Mouse (Mus musculus): ENCODE data around the gene Trpm2. TPM values are rescaled to one million over a fixed set of nuclear protein-coding genes. Genes with fewer than 3 reads are reported as not detected.
A peak's percentile ranks its signal among the peaks of the same experiment; 100 is the strongest.

Gene Trpm2
- polyA plus RNA-seq, 1 experiment, result 21.0 TPM

- 91% methylated on average over 3 of the region's 3 CpGs for WGBS
- Histone ChIP-seq H3K4me1 (replicated peaks; ENCODE audit: control insufficient read depth, insufficient read depth, low read length) (no peaks in the 10 kb centered on the region), H3K36me3 (ENCODE audit: control insufficient read depth, insufficient read depth, low read length) (peaks cover 10% of the 10 kb centered on the region), H3K4me3 (ENCODE audit: control insufficient read depth, insufficient read depth, low read length) (no peak overlapping the region), H3K27ac (ENCODE audit: control insufficient read depth, insufficient read depth, low read length) (no peak overlapping the region), H3K27me3 (ENCODE audit: control insufficient read depth, insufficient read depth, low read length) (no peaks in the 10 kb centered on the region)
- no peak for DNase-seq
- TF ChIP-seq POLR2A (IDR thresholded peaks at IDR 0.05; ENCODE audit: control insufficient read depth, extremely low read depth, insufficient read depth, low read length, poor library complexity), result no peak
- no peak for TF ChIP-seq CTCF (IDR thresholded peaks at IDR 0.05; ENCODE audit: borderline replicate concordance, control insufficient read depth, extremely low read depth, insufficient read depth, low read length, poor library complexity)
Observed at GRCm38 (mm10) chr10:77995639-77996038, 25.3 kb upstream of the Trpm2 start.

DNA sequence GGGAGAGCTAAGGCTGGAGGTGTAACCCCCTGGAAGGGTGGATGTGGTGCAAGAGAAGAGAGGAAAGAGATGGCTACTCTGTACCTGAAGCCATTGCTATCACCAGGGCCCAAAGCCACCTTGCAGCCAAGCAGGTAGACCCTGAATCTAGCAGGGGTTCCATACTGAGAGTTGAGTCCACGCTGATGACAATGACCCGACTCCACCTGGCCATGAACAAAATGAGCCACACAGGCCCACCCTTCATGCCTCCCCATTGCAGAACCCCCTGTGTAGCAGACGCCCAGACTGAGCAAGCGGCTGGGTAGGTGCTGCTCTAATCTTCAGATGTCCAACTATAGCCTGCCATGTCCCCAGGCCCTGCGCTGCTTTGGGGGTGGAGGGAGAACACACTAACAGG, 15.4 kb upstream of the Trpm2 start:
- 94% methylated on average over 5 of the region's 5 CpGs for WGBS
- H3K4me1 ChIP-seq (replicated peaks; ENCODE audit: control insufficient read depth, insufficient read depth, low read length), result peaks cover 2% of the 10 kb centered on the region; the same call in 1 of the 2 replicates
- peaks cover 4% of the 10 kb centered on the region; the same call in 1 of the 2 replicates for H3K36me3 ChIP-seq (ENCODE audit: control insufficient read depth, insufficient read depth, low read length)
- H3K27ac ChIP-seq (ENCODE audit: control insufficient read depth, insufficient read depth, low read length), result no peak overlapping the region
- no peak overlapping the region for H3K4me3 ChIP-seq (ENCODE audit: control insufficient read depth, insufficient read depth, low read length)
- H3K27me3 ChIP-seq (ENCODE audit: control insufficient read depth, insufficient read depth, low read length), result no peaks in the 10 kb centered on the region
- TF ChIP-seq CTCF (IDR thresholded peaks at IDR 0.05; ENCODE audit: borderline replicate concordance, control insufficient read depth, extremely low read depth, insufficient read depth, low read length, poor library complexity) (no peak), POLR2A (IDR thresholded peaks at IDR 0.05; ENCODE audit: control insufficient read depth, extremely low read depth, insufficient read depth, low read length, poor library complexity) (no peak)
- DNase-seq, result no peak

- 3% methylated on average over 4 of the region's 4 CpGs for WGBS
- no peaks in the 10 kb centered on the region; the same call in 1 of the 2 replicates for H3K36me3 ChIP-seq (ENCODE audit: control insufficient read depth, insufficient read depth, low read length)
- DNase-seq, result peak; percentile 73
- TF ChIP-seq CTCF (IDR thresholded peaks at IDR 0.05; ENCODE audit: borderline replicate concordance, control insufficient read depth, extremely low read depth, insufficient read depth, low read length, poor library complexity) (0 out of 2 replicates have a peak, but pooled peaks have one; percentile 38), POLR2A (IDR thresholded peaks at IDR 0.05; ENCODE audit: control insufficient read depth, extremely low read depth, insufficient read depth, low read length, poor library complexity) (no peak)
- H3K4me1 ChIP-seq (replicated peaks; ENCODE audit: control insufficient read depth, insufficient read depth, low read length), result peaks cover 2% of the 10 kb centered on the region; the same call in 1 of the 2 replicates
- H3K4me3 ChIP-seq (ENCODE audit: control insufficient read depth, insufficient read depth, low read length), result no peak overlapping the region
- H3K27me3 ChIP-seq (ENCODE audit: control insufficient read depth, insufficient read depth, low read length), result no peaks in the 10 kb centered on the region
- H3K27ac ChIP-seq (ENCODE audit: control insufficient read depth, insufficient read depth, low read length), result no peak overlapping the region
Observed at GRCm38 (mm10) chr10:77984660-77985059, 14.3 kb upstream of the Trpm2 start.

DNA sequence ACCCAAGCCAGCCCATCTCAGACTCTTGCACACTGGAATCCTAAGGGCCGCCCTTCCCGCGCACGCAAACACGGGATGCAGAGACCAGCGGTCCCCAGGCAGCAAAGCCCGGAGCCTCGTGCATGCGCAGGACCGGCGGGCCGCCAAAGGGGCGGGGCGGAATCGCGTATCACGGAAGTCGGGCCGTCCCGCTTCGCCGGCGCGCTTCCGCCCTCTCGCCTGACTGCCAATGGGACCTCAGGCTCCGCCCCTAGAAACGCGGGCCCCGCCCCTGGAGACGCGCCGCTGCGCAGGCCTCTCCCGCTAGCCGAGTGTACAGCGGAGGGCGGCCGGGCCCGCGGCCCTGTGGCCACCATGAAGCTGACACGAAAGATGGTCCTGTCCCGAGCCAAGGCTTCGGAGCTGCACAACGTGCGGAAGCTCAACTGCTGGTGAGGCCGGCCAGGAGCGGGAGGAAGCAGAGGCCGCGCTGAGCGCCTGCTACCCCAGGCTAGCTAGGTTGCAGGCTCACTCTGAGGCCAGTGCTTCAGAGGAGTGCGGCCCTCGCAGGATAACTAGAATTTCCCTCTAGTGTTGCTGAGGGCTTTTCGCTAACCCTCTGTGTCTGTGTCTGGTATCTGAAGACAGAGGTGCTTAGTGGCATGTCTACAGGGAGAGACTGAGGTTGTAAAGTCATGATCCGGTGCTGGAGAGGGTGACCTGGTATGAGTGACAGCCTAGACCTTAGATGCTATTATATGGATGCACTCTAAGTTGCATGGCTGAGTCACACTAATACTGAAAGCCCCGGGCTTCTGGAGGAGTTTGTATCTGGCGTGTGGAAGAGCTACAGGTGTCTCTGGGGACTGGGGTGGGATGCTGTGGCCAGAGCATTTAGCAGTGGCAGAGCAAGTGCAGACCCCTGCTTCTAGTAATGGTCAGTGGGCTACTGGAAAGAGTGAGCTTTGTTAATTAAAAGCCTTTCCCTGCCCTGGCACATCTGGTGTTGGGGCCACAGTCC, 8.3 kb upstream of the Trpm2 start, which contains the start of gene 1810043G02Rik:
1810043G02Rik (plus strand) TSS at position 174 of the 1,000 bp plus-strand sequence.
- DNase-seq, result peak; percentile 100
- Histone ChIP-seq H3K4me3 (ENCODE audit: control insufficient read depth, insufficient read depth, low read length) (peak within 1 kb of the TSS; percentile 89), H3K27me3 (ENCODE audit: control insufficient read depth, insufficient read depth, low read length) (no peaks in the 10 kb centered on the region), H3K36me3 (ENCODE audit: control insufficient read depth, insufficient read depth, low read length) (no peaks in the 10 kb centered on the region), H3K27ac (ENCODE audit: control insufficient read depth, insufficient read depth, low read length) (no peak within 1 kb of the TSS), H3K4me1 (replicated peaks; ENCODE audit: control insufficient read depth, insufficient read depth, low read length) (peaks cover 12% of the 10 kb centered on the region)
- peak; percentile 61; the same call in 1 of the 2 replicates for TF ChIP-seq POLR2A (IDR thresholded peaks at IDR 0.05; ENCODE audit: control insufficient read depth, extremely low read depth, insufficient read depth, low read length, poor library complexity)
- TF ChIP-seq CTCF (IDR thresholded peaks at IDR 0.05; ENCODE audit: borderline replicate concordance, control insufficient read depth, extremely low read depth, insufficient read depth, low read length, poor library complexity), result peak; percentile 23; the same call in 1 of the 2 replicates
- WGBS, result 2% methylated on average over 57 of the region's 57 CpGs

GRCm38 (mm10) chr10:77976458-77977150, 6.2 kb upstream of the Trpm2 start:
- Histone ChIP-seq H3K36me3 (ENCODE audit: control insufficient read depth, insufficient read depth, low read length) (no peaks in the 10 kb centered on the region), H3K27ac (ENCODE audit: control insufficient read depth, insufficient read depth, low read length) (no peak overlapping the region), H3K4me1 (replicated peaks; ENCODE audit: control insufficient read depth, insufficient read depth, low read length) (peaks cover 12% of the 10 kb centered on the region), H3K27me3 (ENCODE audit: control insufficient read depth, insufficient read depth, low read length) (no peaks in the 10 kb centered on the region), H3K4me3 (ENCODE audit: control insufficient read depth, insufficient read depth, low read length) (no peak overlapping the region)
- TF ChIP-seq POLR2A (IDR thresholded peaks at IDR 0.05; ENCODE audit: control insufficient read depth, extremely low read depth, insufficient read depth, low read length, poor library complexity) (no peak), CTCF (IDR thresholded peaks at IDR 0.05; ENCODE audit: borderline replicate concordance, control insufficient read depth, extremely low read depth, insufficient read depth, low read length, poor library complexity) (no peak)
- no peak for DNase-seq
- 86% methylated on average over 8 of the region's 8 CpGs for WGBS

DNA sequence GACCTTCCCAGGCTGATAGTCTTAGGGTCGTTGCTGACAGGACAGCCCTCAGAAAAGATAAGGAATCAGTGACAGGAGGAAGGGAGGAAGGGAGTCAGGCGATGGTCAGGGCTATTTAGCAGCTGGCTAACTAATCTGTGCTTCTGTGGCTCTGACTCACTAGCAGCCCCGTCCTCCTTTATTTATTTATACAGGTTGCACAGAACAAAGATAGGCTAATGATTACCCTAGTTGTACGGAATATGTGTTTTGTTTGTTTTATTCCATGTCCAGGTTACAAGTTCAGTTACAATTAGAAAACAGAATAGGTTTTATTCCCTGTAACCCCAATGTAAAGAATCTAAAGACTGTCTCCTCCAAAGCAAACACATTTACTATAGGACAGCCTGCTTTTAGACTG, 5.3 kb upstream of the Trpm2 start:
- no peaks in the 10 kb centered on the region; the same call in 1 of the 2 replicates for H3K27me3 ChIP-seq (ENCODE audit: control insufficient read depth, insufficient read depth, low read length)
- H3K27ac ChIP-seq (ENCODE audit: control insufficient read depth, insufficient read depth, low read length), result no peak overlapping the region
- no peak for DNase-seq
- H3K4me3 ChIP-seq (ENCODE audit: control insufficient read depth, insufficient read depth, low read length), result no peak overlapping the region
- TF ChIP-seq POLR2A (IDR thresholded peaks at IDR 0.05; ENCODE audit: control insufficient read depth, extremely low read depth, insufficient read depth, low read length, poor library complexity) (no peak), CTCF (IDR thresholded peaks at IDR 0.05; ENCODE audit: borderline replicate concordance, control insufficient read depth, extremely low read depth, insufficient read depth, low read length, poor library complexity) (no peak)
- 74% methylated on average over 4 of the region's 4 CpGs for WGBS
- H3K4me1 ChIP-seq (replicated peaks; ENCODE audit: control insufficient read depth, insufficient read depth, low read length), result peaks cover 12% of the 10 kb centered on the region
- no peaks in the 10 kb centered on the region for H3K36me3 ChIP-seq (ENCODE audit: control insufficient read depth, insufficient read depth, low read length)

All from thymus, adult 2 months (tissue).